Mouse (Mus musculus) MEL (cell line): ENCODE measurements around the gene Syndig1l.

Experiments used
- CTCF ChIP-seq, 3 experiments: IDR thresholded peaks in 2 of 3; conservative IDR thresholded peaks in 1 of 3; 2 replicates each; pipeline ENCODE4 v1.5.1; 2011 to 2012; ENCODE audit warnings: low read length in 3 of 3, low read depth in 2 of 3, mild to moderate bottlenecking in 2 of 3, improper control_type of control experiment in 1 of 3, inconsistent platforms in 1 of 3, mixed read lengths in 1 of 3, moderate library complexity in 1 of 3; ENCODE audit not compliant: control insufficient read depth in 1 of 3, insufficient read depth in 1 of 3, poor library complexity in 1 of 3, severe bottlenecking in 1 of 3
- EP300 ChIP-seq, 2 experiments: IDR thresholded peaks; 2 replicates each; pipeline ENCODE4 v1.6.1; 2011; ENCODE audit warnings: improper control_type of control experiment in 2 of 2, low read length in 2 of 2, low read depth in 1 of 2, mild to moderate bottlenecking in 1 of 2

GRCm38 (mm10) chr12:84702586-84702985 is 4.0 kb upstream of the Syndig1l start:
- TF ChIP-seq CTCF (IDR thresholded peaks at IDR 0.05 in 2 of 3, conservative IDR thresholded peaks at IDR 0.05 in 1 of 3; ENCODE audit: control insufficient read depth in 1 of 3, insufficient read depth in 1 of 3, low read depth in 2 of 3, low read length in 3 of 3, poor library complexity in 1 of 3, severe bottlenecking in 1 of 3) (no peak), EP300 (IDR thresholded peaks at IDR 0.05; ENCODE audit: low read depth in 1 of 2, low read length in 2 of 2) (no peak)
